Mouse (Mus musculus): ENCODE results near the gene Glb1l3. TPM values are rescaled to one million over a fixed set of nuclear protein-coding genes. Genes with fewer than 3 reads are reported as not detected.

The Glb1l3 gene
- polyA plus RNA-seq, 1 experiment from 2014 or later: not detected

DNA sequence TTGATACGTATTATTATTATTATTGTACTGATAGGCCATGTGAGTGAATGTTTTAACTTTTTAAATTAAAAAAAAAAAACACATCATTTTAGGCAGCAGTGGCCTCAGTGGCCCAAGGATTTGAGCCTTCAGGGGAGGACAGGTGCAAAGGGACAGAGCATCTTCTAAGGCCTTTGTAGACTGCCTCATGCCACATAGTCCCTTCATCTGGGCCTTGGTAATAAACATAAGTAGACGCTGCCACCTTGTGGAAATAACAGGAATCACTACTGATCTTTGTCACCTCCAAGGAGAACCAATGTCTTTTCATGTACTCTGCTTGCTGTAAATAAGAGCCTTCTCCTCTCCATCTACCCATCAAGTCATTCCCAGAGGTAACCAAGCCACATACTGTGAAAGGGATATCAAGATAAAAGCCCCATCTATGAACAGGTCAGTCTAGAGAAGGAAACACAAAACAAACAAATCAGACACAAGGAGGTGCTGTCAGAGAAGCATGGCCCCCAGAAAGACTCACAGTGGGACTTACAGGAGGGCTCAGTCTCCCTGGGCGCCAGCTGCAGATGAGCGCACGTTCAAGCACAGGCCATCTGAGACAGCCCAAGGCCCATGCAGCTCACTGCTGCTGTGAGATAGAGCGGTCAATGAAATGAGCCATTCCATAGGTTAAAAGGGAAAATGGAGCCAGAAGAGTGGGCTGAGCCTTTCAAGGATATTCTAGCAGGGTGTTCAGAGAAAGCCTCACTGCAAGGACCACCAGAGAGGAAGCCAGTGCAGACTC, 84.4 kb downstream of the Glb1l3 start:
- H3K9ac ChIP-seq: no peak overlapping the region
- no peaks in the 10 kb centered on the region for H3K9me3 ChIP-seq
- H3K27ac ChIP-seq: no peak overlapping the region
- WGBS: 62% methylated on average over 6 of the region's 6 CpGs
- no peak overlapping the region for H3K4me2 ChIP-seq (replicated peaks)
- no peak overlapping the region for H3K4me3 ChIP-seq
- no peaks in the 10 kb centered on the region for H3K4me1 ChIP-seq
- ATAC-seq (ENCODE audit: low FRiP score, low read depth): peak; percentile 63; the same call in 1 of the 2 replicates
- no peaks in the 10 kb centered on the region for H3K27me3 ChIP-seq
- no peaks in the 10 kb centered on the region for H3K36me3 ChIP-seq

- Histone ChIP-seq H3K36me3 (no peaks in the 10 kb centered on the region), H3K27ac (no peak overlapping the region), H3K4me1 (no peaks in the 10 kb centered on the region), H3K27me3 (no peaks in the 10 kb centered on the region), H3K9ac (no peak overlapping the region), H3K4me3 (no peak overlapping the region), H3K4me2 (replicated peaks) (no peak overlapping the region), H3K9me3 (no peaks in the 10 kb centered on the region)
- 75% methylated on average over 2 of the region's 2 CpGs for WGBS
- no peak for ATAC-seq (ENCODE audit: low FRiP score, low read depth)
Measured at GRCm38 (mm10) chr9:26775700-26776099, 85.0 kb downstream of the Glb1l3 start.

DNA sequence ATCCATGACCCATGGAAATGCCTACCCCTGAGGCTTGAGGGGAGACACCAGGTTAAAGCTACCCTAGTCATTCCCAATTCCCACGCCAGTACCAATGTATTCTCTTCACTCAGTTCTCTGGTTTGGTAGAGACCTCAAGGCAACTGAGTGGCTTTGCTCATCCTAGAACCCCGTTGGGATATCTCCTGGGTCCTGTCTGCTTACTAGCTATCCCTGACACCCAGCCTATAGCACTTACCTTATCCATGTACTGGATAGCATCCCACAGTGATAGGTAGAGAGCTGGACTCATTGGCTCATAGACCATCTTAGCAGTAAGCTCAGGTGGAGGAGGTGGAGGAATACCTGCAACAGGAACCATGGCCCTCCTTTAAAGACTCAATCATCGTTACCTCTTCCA, 92.5 kb downstream of the Glb1l3 start:
- Histone ChIP-seq H3K36me3 (no peaks in the 10 kb centered on the region), H3K27ac (no peak overlapping the region), H3K4me2 (replicated peaks) (no peak overlapping the region), H3K4me1 (no peaks in the 10 kb centered on the region), H3K27me3 (no peaks in the 10 kb centered on the region), H3K4me3 (no peak overlapping the region), H3K9me3 (no peaks in the 10 kb centered on the region), H3K9ac (no peak overlapping the region)
- 77% methylated on average over 3 of the region's 3 CpGs for WGBS
- ATAC-seq (ENCODE audit: low FRiP score, low read depth): no peak

Other genes with a start within 250 kb of the Glb1l3 start
- 0.19 and 0.46 TPM in 2 replicates for gene B3gat1, start 127.2 kb downstream of the Glb1l3 start, polyA plus RNA-seq (2015; fragmentation: Nextera tagmentation; extraction: Ambion mirVana)
- 3.4 and 3.6 TPM in 2 replicates for gene Glb1l2, start 54.4 kb downstream of the Glb1l3 start, polyA plus RNA-seq (2015; fragmentation: Nextera tagmentation; extraction: Ambion mirVana)
- 0.11 TPM in 1 of 2 replicates, not detected in the other for gene Gm1110, start 62.2 kb upstream of the Glb1l3 start, polyA plus RNA-seq (2015; fragmentation: Nextera tagmentation; extraction: Ambion mirVana)
- gene Acad8, start 138.7 kb upstream of the Glb1l3 start, polyA plus RNA-seq (2015; fragmentation: Nextera tagmentation; extraction: Ambion mirVana): 53.4 and 58.5 TPM in 2 replicates
- 148 and 153 TPM in 2 replicates for gene Thyn1, start 138.8 kb upstream of the Glb1l3 start, polyA plus RNA-seq (2015; fragmentation: Nextera tagmentation; extraction: Ambion mirVana)
- gene Vps26b, start 169.2 kb upstream of the Glb1l3 start, polyA plus RNA-seq (2015; fragmentation: Nextera tagmentation; extraction: Ambion mirVana): 37.7 and 39.8 TPM in 2 replicates
- gene Ncapd3, start 169.3 kb upstream of the Glb1l3 start, polyA plus RNA-seq (2015; fragmentation: Nextera tagmentation; extraction: Ambion mirVana): 24.0 and 25.8 TPM in 2 replicates

Measured in limb, embryonic 13.5 days (tissue).